Mouse (Mus musculus): ENCODE data around the gene Aurkaip1.
A peak's percentile ranks its signal among the peaks of the same experiment; 100 is the strongest.

The Aurkaip1 gene

GRCm38 (mm10) chr4:155853421-155853820, 22.3 kb downstream of the Aurkaip1 start:
- no peak for DNase-seq

- DNase-seq = no peak
Observed at GRCm38 (mm10) chr4:155854991-155855390, 23.9 kb downstream of the Aurkaip1 start.

DNA sequence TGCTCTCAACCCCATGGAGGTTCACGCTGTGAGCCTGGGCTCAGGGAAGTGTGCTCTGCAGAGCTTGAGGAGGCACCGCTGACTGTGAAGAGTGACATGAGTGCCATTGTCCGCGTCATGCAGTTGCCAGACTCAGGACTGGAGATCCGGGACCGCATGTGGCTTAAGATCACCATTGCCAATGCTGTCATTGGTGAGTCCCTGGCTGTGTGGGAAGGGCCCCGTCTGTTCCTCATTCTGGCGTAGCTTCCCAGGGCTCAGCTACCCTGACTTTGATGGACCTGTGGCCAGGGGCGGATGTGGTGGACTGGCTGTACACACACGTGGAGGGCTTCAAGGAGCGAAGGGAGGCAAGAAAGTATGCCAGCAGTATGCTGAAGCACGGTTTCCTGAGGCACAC, 25.0 kb downstream of the Aurkaip1 start:
- no peak for DNase-seq

DNA sequence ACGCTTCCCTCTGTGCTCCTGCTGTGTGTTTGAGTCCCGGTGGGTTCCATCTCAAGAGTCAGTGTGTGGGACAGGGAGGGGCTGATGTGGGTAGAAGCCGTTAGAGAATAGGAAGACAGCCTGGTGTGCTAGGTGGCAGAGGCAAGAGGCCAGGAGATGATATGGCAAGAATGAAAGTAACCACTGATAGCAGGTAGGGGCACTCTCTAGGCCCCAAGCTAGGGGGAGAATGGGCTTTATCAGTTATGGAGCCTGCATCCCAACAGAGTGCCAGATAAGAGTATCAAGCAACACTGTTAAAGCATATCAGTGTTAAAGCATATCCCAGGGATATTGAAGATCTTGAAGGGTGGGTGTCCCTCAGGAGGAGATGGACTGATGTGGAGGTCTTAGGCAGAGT, 25.8 kb downstream of the Aurkaip1 start:
- no peak for DNase-seq

- DNase-seq = no peak
Observed at GRCm38 (mm10) chr4:155859318-155859717, 28.2 kb downstream of the Aurkaip1 start.

GRCm38 (mm10) chr4:155861787-155862186, 30.7 kb downstream of the Aurkaip1 start:
- DNase-seq = no peak

DNA sequence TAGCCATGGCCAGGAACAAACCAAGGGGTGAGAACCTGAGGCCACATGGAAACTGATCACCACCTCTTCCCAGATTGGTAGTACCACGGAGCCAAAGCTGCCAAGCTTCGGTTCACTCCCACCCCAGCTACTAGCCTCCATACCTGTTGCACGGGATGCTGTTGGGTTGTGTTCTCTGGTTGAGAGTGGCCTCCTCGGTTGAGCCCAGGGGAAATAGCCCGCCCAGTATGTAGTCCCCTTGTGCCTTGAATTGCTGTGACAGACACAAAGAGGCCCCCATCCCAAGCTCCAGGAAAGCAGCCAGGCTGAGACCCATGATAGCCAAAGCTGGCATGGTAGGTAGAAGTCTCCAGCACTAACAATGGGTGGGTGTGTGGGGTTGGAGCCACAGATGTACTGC, 31.9 kb downstream of the Aurkaip1 start, which contains the start of gene Tas1r3:
TSS of gene Tas1r3 (minus strand) at position 362 of the 400 bp plus-strand sequence.
- no peak for DNase-seq

DNA sequence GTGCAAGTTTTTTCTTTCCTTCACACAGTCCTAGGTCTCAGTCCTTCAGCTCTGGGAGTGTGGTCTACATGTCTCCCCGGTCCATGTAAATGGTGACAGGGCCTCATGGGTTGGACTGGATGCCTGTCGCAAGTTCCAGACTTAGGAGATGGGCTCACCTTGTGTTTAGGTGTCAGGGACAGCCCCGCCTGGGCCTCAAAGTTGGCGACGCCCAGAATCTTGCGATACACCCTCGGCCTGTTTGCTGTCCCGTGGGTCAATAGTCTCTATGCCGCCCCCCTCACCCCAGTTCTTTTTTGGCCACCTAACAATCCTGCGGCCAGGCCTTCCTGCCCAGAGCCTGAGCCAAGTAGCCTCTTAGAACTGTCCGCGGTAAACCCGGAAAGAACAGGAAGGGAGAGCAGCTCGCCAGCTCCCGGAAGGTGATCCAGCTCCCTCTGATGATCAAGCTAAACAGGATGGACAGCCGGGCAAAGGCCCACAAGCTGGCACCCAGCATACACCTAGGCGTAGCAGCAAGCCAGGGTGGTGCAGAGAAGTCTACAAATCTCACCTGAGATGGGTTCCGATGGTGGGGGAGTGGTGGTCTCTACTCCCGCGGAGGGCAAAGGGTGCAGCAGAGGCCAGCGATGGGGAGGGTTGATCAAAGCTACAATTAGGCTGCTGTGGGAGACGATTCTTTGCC, 37.7 kb downstream of the Aurkaip1 start:
- DNase-seq = no peak

DNA sequence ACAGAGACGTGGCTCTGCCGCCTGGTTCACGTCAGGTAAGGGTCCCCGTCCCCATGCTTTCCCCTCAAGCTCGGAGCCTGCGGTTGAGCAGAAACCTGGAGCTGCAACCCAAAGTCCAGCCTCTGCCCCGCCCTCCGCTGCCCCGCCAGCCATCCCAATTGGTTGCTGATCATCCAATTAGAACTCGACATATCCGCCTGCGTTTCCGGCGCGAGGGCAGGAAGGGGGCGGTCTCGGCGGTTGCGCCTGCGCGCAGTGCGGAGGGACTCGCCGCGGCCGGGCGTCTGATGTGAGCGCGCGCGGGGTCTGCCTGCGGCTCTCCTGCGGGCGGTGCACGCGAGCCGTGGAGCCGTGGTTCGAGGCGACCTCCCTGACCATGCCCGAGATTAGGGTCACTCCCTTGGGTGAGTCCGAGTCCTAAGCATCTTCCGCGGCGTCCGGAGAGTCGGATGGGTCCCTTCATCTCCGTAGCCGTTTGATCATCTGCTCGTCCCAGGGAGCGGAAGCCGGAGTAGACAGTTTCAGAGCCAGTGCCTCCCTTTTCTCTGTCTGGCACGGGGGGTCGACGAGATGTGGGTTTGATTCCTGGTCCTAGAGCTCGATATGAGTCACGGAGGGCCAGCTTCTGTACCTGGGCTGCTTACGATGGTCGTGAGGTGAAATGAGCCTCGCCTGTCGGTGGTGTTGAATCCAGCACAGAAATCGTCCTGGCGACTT, 38.4 kb downstream of the Aurkaip1 start, which contains the start of the genes Cptp and Ints11:
TSS of gene Cptp (minus strand) at position 124 of the 717 bp plus-strand sequence.
TSS of gene Ints11 (plus strand) at position 230 of the 717 bp plus-strand sequence.
- peak; percentile 95 for DNase-seq

DNA sequence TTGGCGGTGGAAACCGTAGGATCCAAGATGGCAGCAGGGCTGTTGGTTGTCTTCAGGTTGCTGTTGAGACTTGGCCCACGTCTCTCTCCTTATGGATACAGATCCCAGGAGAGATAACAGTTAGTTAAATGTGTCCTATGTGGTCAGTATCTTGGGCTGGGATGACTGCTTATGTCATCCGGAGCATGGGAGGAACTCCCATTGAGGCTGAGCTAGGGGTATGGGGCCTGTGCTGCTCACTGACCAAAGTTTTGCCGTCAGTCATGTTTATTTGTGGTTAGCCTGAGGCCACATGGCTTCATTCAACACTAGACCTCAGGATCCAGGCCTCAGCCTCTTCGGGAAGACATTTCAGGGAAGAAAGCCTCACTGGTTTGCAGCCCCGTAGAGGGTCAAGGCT, 40.3 kb downstream of the Aurkaip1 start:
- no peak for DNase-seq

Data from cerebellum, adult 8-10 months (tissue).